Mouse (Mus musculus): ENCODE data around the gene Pla2g4b. TPM values are rescaled to one million over a fixed set of nuclear protein-coding genes. Genes with fewer than 3 reads are reported as not detected.

Gene Pla2g4b
- polyA plus RNA-seq, 1 experiment from 2014 or later, result 4.6 TPM

DNA sequence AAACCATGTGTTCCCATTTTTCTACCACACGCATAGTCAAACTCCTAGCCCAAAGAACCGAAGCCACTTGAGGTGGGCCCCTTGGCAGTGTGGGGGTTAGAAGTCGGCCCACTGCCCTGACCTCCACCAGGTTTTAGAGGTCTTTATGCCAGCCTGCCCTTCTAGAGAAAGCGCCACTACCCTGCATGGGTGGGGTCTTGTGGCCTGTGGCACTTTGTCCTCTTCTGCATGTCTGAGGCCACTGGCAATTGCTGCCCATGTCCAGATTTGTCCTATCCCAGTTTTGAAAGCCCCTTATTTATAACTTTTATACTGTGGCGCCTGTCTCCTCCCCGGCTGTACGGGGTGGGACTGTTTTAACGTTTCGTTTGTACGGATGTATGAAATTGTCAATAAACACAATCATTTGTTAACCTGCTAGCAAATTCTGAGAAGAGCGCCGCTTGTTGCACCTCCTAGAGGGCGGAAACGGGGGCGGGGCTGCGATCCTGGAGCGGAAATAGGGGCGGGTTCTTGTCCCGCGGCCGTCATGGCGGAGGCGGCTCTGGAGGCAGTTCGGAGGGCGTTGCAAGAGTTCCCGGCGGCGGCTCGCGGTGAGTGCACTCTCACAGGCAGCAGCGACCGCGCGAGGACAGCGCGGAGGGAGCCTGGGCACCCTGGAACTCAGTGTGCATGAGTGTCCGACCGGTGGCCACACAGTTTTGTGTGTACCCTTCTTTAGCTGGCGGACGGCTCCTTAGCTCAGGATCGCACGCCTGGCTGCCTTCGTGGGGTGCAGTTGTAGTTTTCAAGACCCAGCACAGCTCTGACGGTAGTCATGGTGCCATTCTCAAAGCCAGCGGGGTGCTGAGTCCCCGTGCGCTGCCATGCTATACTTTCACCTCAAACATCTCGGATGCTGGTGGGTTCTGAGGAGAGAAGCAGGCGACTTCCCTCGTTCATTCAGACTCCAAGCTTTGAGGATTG lies 6.0 kb upstream of the Pla2g4b start, which contains the start of the genes Jmjd7 and Gm28042:
TSS of gene Jmjd7 (plus strand) at position 500 of the 966 bp plus-strand sequence.
TSS of gene Gm28042 (plus strand) at position 510 of the 966 bp plus-strand sequence.
- Histone ChIP-seq H3K9me3 (no peaks in the 10 kb centered on the region), H3K4me3 (peak within 1 kb of the TSS; percentile 86), H3K36me3 (peaks cover 53% of the 10 kb centered on the region), H3K27me3 (no peaks in the 10 kb centered on the region), H3K4me1 (peaks cover 12% of the 10 kb centered on the region), H3K9ac (replicated peaks) (peak within 1 kb of the TSS; percentile 84), H3K4me2 (replicated peaks) (peak within 1 kb of the TSS; percentile 58), H3K27ac (replicated peaks) (peak within 1 kb of the TSS; percentile 79)
- WGBS, result 6% methylated on average over 50 of the region's 50 CpGs
- ATAC-seq (ENCODE audit: low FRiP score, low read depth), result peak; percentile 87

GRCm38 (mm10) chr2:120027950-120028331 lies 5.3 kb upstream of the Pla2g4b start:
- Histone ChIP-seq H3K9me3 (no peaks in the 10 kb centered on the region), H3K4me1 (peaks cover 12% of the 10 kb centered on the region), H3K4me2 (replicated peaks) (peak overlapping the region; percentile 58), H3K4me3 (peak overlapping the region; percentile 86), H3K27me3 (no peaks in the 10 kb centered on the region), H3K27ac (replicated peaks) (peak overlapping the region; percentile 79), H3K36me3 (peaks cover 53% of the 10 kb centered on the region), H3K9ac (replicated peaks) (peak overlapping the region; percentile 84)
- 0 out of 2 replicates have a peak, but pooled peaks have one; percentile 31 for ATAC-seq (ENCODE audit: low FRiP score, low read depth)
- 48% methylated on average over 3 of the region's 3 CpGs for WGBS

- peaks cover 12% of the 10 kb centered on the region for H3K4me1 ChIP-seq
- no peak overlapping the region for H3K4me3 ChIP-seq
- H3K9ac ChIP-seq (replicated peaks), result no peak overlapping the region
- peaks cover 44% of the 10 kb centered on the region for H3K36me3 ChIP-seq
- no peak for ATAC-seq (ENCODE audit: low FRiP score, low read depth)
- WGBS, result 95% methylated on average over 8 of the region's 8 CpGs
- no peaks in the 10 kb centered on the region for H3K9me3 ChIP-seq
- no peak overlapping the region for H3K4me2 ChIP-seq (replicated peaks)
- no peaks in the 10 kb centered on the region for H3K27me3 ChIP-seq
- no peak overlapping the region for H3K27ac ChIP-seq (replicated peaks)
These were observed 2.8 kb upstream of the Pla2g4b start for GRCm38 (mm10) chr2:120030380-120030779.

- no peak for ATAC-seq (ENCODE audit: low FRiP score, low read depth)
- Histone ChIP-seq H3K9me3 (no peaks in the 10 kb centered on the region), H3K4me3 (no peak overlapping the region), H3K27me3 (no peaks in the 10 kb centered on the region), H3K27ac (replicated peaks) (no peak overlapping the region), H3K36me3 (peaks cover 75% of the 10 kb centered on the region), H3K4me2 (replicated peaks) (no peak overlapping the region), H3K4me1 (no peaks in the 10 kb centered on the region), H3K9ac (replicated peaks) (no peak overlapping the region)
- 87% methylated on average over 5 of the region's 5 CpGs for WGBS
These were observed 509 bp downstream of the Pla2g4b start for GRCm38 (mm10) chr2:120033726-120034125.

- Histone ChIP-seq H3K4me1 (no peaks in the 10 kb centered on the region), H3K27ac (replicated peaks) (no peak overlapping the region)
- no peak for ATAC-seq (ENCODE audit: low FRiP score, low read depth)
These were observed 4.5 kb downstream of the Pla2g4b start for GRCm38 (mm10) chr2:120037744-120038143.

GRCm38 (mm10) chr2:120040991-120041390 lies 7.8 kb downstream of the Pla2g4b start:
- ATAC-seq (ENCODE audit: low FRiP score, low read depth), result no peak
- Histone ChIP-seq H3K27ac (replicated peaks) (no peak overlapping the region), H3K36me3 (peaks cover 67% of the 10 kb centered on the region), H3K4me1 (no peaks in the 10 kb centered on the region), H3K4me2 (replicated peaks) (no peak overlapping the region), H3K27me3 (no peaks in the 10 kb centered on the region), H3K9me3 (no peaks in the 10 kb centered on the region), H3K4me3 (no peak overlapping the region), H3K9ac (replicated peaks) (no peak overlapping the region)
- 92% methylated on average over 5 of the region's 5 CpGs for WGBS

More at GRCm38 (mm10) chr2:120037744-120038143, 4.5 kb downstream of the Pla2g4b start:
- no peak overlapping the region for H3K9ac ChIP-seq (replicated peaks)
- H3K9me3 ChIP-seq, result no peaks in the 10 kb centered on the region
- no peak overlapping the region for H3K4me3 ChIP-seq
- peaks cover 88% of the 10 kb centered on the region for H3K36me3 ChIP-seq
- WGBS, result 94% methylated on average over 8 of the region's 9 CpGs
- H3K27me3 ChIP-seq, result no peaks in the 10 kb centered on the region
- no peak overlapping the region for H3K4me2 ChIP-seq (replicated peaks)

GRCm38 (mm10) chr2:120044101-120044603 lies 10.9 kb downstream of the Pla2g4b start:
- H3K9me3 ChIP-seq, result no peaks in the 10 kb centered on the region
- WGBS, result 68% methylated on average over 4 of the region's 4 CpGs
- ATAC-seq (ENCODE audit: low FRiP score, low read depth), result no peak
- no peak overlapping the region for H3K27ac ChIP-seq (replicated peaks)
- no peak overlapping the region for H3K4me2 ChIP-seq (replicated peaks)
- H3K4me1 ChIP-seq, result no peaks in the 10 kb centered on the region; the same call in 1 of the 2 replicates
- peaks cover 5% of the 10 kb centered on the region; the same call in 1 of the 2 replicates for H3K27me3 ChIP-seq
- no peak overlapping the region for H3K4me3 ChIP-seq
- H3K36me3 ChIP-seq, result peaks cover 36% of the 10 kb centered on the region
- H3K9ac ChIP-seq (replicated peaks), result no peak overlapping the region

GRCm38 (mm10) chr2:120044676-120045075 lies 11.5 kb downstream of the Pla2g4b start:
- Histone ChIP-seq H3K4me2 (replicated peaks) (no peak overlapping the region), H3K27ac (replicated peaks) (no peak overlapping the region), H3K9me3 (no peaks in the 10 kb centered on the region), H3K4me1 (no peaks in the 10 kb centered on the region; the same call in 1 of the 2 replicates), H3K9ac (replicated peaks) (no peak overlapping the region), H3K4me3 (no peak overlapping the region), H3K27me3 (peaks cover 5% of the 10 kb centered on the region; the same call in 1 of the 2 replicates), H3K36me3 (peaks cover 31% of the 10 kb centered on the region)
- WGBS, result 72% methylated on average over 3 of the region's 3 CpGs
- ATAC-seq (ENCODE audit: low FRiP score, low read depth), result no peak

- no peak overlapping the region for H3K9ac ChIP-seq (replicated peaks)
- 71% methylated on average over 14 of the region's 14 CpGs for WGBS
- H3K36me3 ChIP-seq, result peaks cover 10% of the 10 kb centered on the region
- ATAC-seq (ENCODE audit: low FRiP score, low read depth), result no peak
- no peak overlapping the region for H3K4me2 ChIP-seq (replicated peaks)
- peaks cover 5% of the 10 kb centered on the region; the same call in 1 of the 2 replicates for H3K27me3 ChIP-seq
- no peak overlapping the region for H3K4me3 ChIP-seq
- H3K27ac ChIP-seq (replicated peaks), result no peak overlapping the region
- H3K9me3 ChIP-seq, result no peaks in the 10 kb centered on the region
- no peaks in the 10 kb centered on the region; the same call in 1 of the 2 replicates for H3K4me1 ChIP-seq
These were observed 13.5 kb downstream of the Pla2g4b start for GRCm38 (mm10) chr2:120046486-120047310.

DNA sequence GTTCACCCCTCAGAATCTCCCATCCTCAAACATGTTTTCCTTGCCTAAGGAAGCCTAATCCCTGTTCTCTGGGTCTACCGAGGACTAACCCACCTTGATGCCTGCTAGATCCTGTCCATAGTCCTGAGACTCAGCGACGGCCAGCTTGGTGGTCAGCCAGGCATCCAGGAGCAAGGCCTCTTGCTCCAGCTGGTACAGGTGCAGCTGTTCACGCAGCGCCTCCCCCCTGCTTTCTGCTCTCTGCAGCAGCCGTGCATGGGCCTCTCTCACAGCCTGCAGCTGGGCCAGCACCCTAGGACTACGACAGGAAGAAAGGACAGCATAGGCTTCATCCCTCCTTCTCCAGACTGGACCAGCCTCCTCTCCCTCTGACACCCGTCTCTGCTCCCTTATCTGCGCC lies 15.0 kb downstream of the Pla2g4b start:
- Histone ChIP-seq H3K36me3 (no peaks in the 10 kb centered on the region), H3K4me3 (no peak overlapping the region), H3K27me3 (peaks cover 5% of the 10 kb centered on the region; the same call in 1 of the 2 replicates), H3K27ac (replicated peaks) (no peak overlapping the region), H3K4me2 (replicated peaks) (no peak overlapping the region), H3K9me3 (no peaks in the 10 kb centered on the region), H3K4me1 (no peaks in the 10 kb centered on the region; the same call in 1 of the 2 replicates), H3K9ac (replicated peaks) (no peak overlapping the region; the same call in 1 of the 2 replicates)
- WGBS, result 77% methylated on average over 9 of the region's 9 CpGs
- no peak for ATAC-seq (ENCODE audit: low FRiP score, low read depth)

DNA sequence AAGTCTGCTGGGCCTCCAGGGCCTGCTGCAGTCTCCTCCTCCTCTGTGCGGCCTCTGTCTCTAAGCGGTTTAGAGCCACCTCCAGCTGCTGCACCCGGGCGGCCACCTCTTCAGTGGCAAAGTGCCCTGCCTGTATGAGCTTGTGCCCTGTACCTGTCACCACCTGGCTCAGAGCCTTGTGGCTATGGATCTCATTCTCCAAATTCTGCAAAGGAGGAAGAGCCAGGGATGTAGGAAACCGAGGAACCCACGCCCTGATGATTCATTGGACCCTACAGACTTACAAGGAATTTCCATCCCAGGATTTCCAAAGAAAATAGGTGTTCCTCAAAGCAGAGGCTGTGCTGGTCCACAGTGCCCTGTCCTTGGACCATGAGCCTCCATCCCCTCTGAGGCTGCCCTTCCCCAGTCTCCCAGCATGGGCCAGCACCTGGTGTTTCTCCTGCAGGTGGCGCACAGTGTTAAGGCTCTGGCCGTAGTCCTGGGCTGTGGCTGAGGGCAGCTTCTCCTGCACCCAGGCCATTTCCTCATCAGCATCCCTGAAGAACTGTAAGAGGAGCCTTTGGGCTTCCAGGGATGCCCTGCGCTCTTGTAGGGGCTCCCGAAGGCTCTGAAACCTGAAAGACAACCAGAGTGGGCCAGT lies 16.5 kb downstream of the Pla2g4b start:
- Histone ChIP-seq H3K27me3 (peaks cover 5% of the 10 kb centered on the region; the same call in 1 of the 2 replicates), H3K27ac (replicated peaks) (no peak overlapping the region), H3K9ac (replicated peaks) (no peak overlapping the region), H3K36me3 (no peaks in the 10 kb centered on the region), H3K4me2 (replicated peaks) (no peak overlapping the region), H3K4me3 (no peak overlapping the region), H3K4me1 (no peaks in the 10 kb centered on the region; the same call in 1 of the 2 replicates), H3K9me3 (no peaks in the 10 kb centered on the region)
- no peak for ATAC-seq (ENCODE audit: low FRiP score, low read depth)
- 59% methylated on average over 10 of the region's 10 CpGs for WGBS
